Mouse (Mus musculus) cerebellum, adult 2 months (tissue): ENCODE measurements around the gene Dnph1. TPM values are rescaled to one million over a fixed set of nuclear protein-coding genes. Genes with fewer than 3 reads are reported as not detected.
A peak's percentile ranks its signal among the peaks of the same experiment; 100 is the strongest.

Experiments
- DNase-seq, 2 experiments: peaks; one replicate each; pipeline ENCODE4 v3.0.0; 2021
- H3K27ac ChIP-seq: fragments of 200-500 bp; 2 replicates; pipeline ENCODE4 v1.5.1; 2012; ENCODE audit warnings: low read length, control low read depth, inconsistent platforms; ENCODE audit not compliant: insufficient read depth
- H3K27me3 ChIP-seq: fragments of 200-500 bp; 2 replicates; pipeline ENCODE4 v1.6.1; 2012; ENCODE audit warnings: inconsistent platforms, mild to moderate bottlenecking, low read length, moderate library complexity; ENCODE audit not compliant: control insufficient read depth, insufficient read depth
- H3K4me1 ChIP-seq: fragments of 200-500 bp; 2 replicates; pipeline ENCODE4 v1.6.1; 2011; ENCODE audit warnings: low read length; ENCODE audit not compliant: control insufficient read depth, insufficient read depth
- H3K4me3 ChIP-seq: fragments of 200-500 bp; replicated peaks from 2 replicates; pipeline ENCODE3; 2011; ENCODE audit warnings: mild to moderate bottlenecking, low read depth, low read length, control low read depth; ENCODE audit not compliant: insufficient read depth
- CTCF ChIP-seq: fragments of 200-500 bp; IDR thresholded peaks from 2 replicates; pipeline ENCODE4 v1.5.1; 2011; ENCODE audit warnings: low read depth, mild to moderate bottlenecking, control low read depth, low read length, moderate library complexity, borderline replicate concordance; ENCODE audit not compliant: insufficient read depth
- POLR2A ChIP-seq: fragments of 200-500 bp; IDR thresholded peaks from 2 replicates; pipeline ENCODE4 v1.6.1; 2011; ENCODE audit warnings: low read length, control low read depth, borderline replicate concordance; ENCODE audit not compliant: insufficient read depth
- WGBS: fragments of 180-500 bp; shearing (Covaris S2); methylation state at CpG from one replicate; pipeline ENCODE4 v1.1.7; 2018; 5-methylcytosine and 5-hydroxymethylcytosine counted together
- polyA plus RNA-seq: library from polyadenylated mRNA; depleted of rRNA; stranded (reverse); fragments of >200 nt; gene quantifications from 2 replicates; pipeline ENCODE4 v1.2.3, GENCODE M21; 2012; rRNA removed

The Dnph1 gene
- polyA plus RNA-seq, 1 experiment = 5.6 TPM

DNA sequence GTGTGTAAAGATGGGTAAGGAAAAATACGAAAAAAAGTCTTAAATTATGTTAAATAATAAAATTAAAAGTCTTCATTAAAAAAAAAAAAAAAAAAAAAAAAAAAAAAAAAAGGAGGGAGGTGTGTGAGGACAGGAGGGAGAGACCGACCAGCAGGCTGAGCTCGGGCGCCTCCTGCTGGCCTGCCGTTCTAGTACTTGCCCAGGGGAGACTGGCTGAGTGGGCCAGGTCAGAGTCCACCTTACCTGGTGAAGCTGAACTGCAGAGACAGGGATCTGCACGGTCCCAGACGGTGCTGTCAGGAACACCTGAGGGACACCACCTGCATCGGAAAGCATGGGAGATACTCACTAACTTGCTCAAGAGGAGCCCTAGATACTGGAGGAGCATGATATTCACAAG, 52.7 kb downstream of the Dnph1 start:
- Histone ChIP-seq H3K4me3 (no peak overlapping the region), H3K27me3 (no peaks in the 10 kb centered on the region), H3K27ac (no peak overlapping the region), H3K4me1 (peaks cover 11% of the 10 kb centered on the region)
- DNase-seq = peak; percentile 47 to 53
- peak; percentile 60 for TF ChIP-seq CTCF
- TF ChIP-seq POLR2A = no peak
- 27% methylated on average over 8 of the region's 8 CpGs for WGBS

Other genes with a start within 250 kb of the Dnph1 start
- 62.5 and 65.2 TPM in 2 replicates for gene Polr1c, start 248.7 kb upstream of the Dnph1 start, polyA plus RNA-seq
- gene Yipf3, start 248.6 kb upstream of the Dnph1 start, polyA plus RNA-seq = 111 and 117 TPM in 2 replicates
- 26.8 and 28.1 TPM in 2 replicates for gene Lrrc73, start 243.2 kb upstream of the Dnph1 start, polyA plus RNA-seq
- 64.8 and 65.9 TPM in 2 replicates for gene Tjap1, start 213.7 kb upstream of the Dnph1 start, polyA plus RNA-seq
- gene Dlk2, start 199.3 kb upstream of the Dnph1 start, polyA plus RNA-seq = 8.8 and 9.0 TPM in 2 replicates
- gene Abcc10, start 168.4 kb upstream of the Dnph1 start, polyA plus RNA-seq = 17.2 and 18.6 TPM in 2 replicates
- 27.4 and 27.8 TPM in 2 replicates for gene Zfp318, start 113.0 kb upstream of the Dnph1 start, polyA plus RNA-seq
- gene Crip3, start 67.8 kb upstream of the Dnph1 start, polyA plus RNA-seq = 3.7 and 4.6 TPM in 2 replicates
- 0.71 and 0.72 TPM in 2 replicates for gene Slc22a7, start 58.3 kb upstream of the Dnph1 start, polyA plus RNA-seq
- 46.7 and 47.4 TPM in 2 replicates for gene Ttbk1, start 9.0 kb upstream of the Dnph1 start, polyA plus RNA-seq
- 56.2 and 58.4 TPM in 2 replicates for gene Cul9, start 49.7 kb downstream of the Dnph1 start, polyA plus RNA-seq
- gene Srf, start 59.5 kb downstream of the Dnph1 start, polyA plus RNA-seq = 53.0 and 59.2 TPM in 2 replicates
- 5.5 and 5.9 TPM in 2 replicates for gene Ptk7, start 132.8 kb downstream of the Dnph1 start, polyA plus RNA-seq
- 28.1 and 29.8 TPM in 2 replicates for gene Klc4, start 149.3 kb downstream of the Dnph1 start, polyA plus RNA-seq
- gene Mrpl2, start 149.5 kb downstream of the Dnph1 start, polyA plus RNA-seq = 67.5 and 68.2 TPM in 2 replicates
- 43.3 and 44.5 TPM in 2 replicates for gene Cul7, start 153.6 kb downstream of the Dnph1 start, polyA plus RNA-seq
- 32.3 and 33.0 TPM in 2 replicates for gene Rrp36, start 177.6 kb downstream of the Dnph1 start, polyA plus RNA-seq
- 136 and 147 TPM in 2 replicates for gene Mea1, start 182.1 kb downstream of the Dnph1 start, polyA plus RNA-seq
- gene Klhdc3, start 184.2 kb downstream of the Dnph1 start, polyA plus RNA-seq = 237 and 240 TPM in 2 replicates
- gene Ppp2r5d, start 208.4 kb downstream of the Dnph1 start, polyA plus RNA-seq = 137 and 139 TPM in 2 replicates
- gene Pex6, start 214.8 kb downstream of the Dnph1 start, polyA plus RNA-seq = 46.5 and 52.4 TPM in 2 replicates
- 12.0 and 18.1 TPM in 2 replicates for gene Gnmt, start 232.5 kb downstream of the Dnph1 start, polyA plus RNA-seq